Mouse (Mus musculus) adrenal gland, adult 8-10 months (tissue): ENCODE measurements around the gene Olfr726. TPM values are rescaled to one million over a fixed set of nuclear protein-coding genes. Genes with fewer than 3 reads are reported as not detected.
A peak's percentile ranks its signal among the peaks of the same experiment; 100 is the strongest.

Experiments used
- DNase-seq: peaks from one replicate; pipeline ENCODE4 v3.0.0; 2022
- total RNA-seq, 4 experiments: library from RNA; stranded (reverse); gene quantifications; 2 replicates each; pipeline ENCODE4 v1.2.4; 2022

The Olfr726 gene
- not detected for total RNA-seq

DNA sequence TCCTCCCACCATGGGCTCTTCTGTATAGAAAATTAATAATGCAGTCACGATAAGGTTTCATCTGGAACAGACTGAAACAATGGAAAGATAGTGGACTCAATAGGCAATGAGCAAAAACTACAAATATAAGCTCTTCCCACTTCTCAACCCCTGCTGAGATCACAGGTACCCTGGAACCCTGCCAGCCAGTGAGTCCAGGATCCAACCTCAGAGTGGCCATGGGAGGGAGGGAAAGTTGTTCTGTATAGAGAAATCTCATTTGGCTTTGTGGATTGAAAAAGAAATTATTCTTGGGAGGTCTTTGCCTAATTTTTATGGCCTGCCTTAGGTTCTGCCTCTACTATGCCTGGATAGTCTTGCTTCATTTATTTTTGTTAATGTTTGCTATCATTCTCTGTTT is at the start of gene Olfr726:
Gene Olfr726, minus strand, starts transcription at position 101 of the 400 bp plus-strand sequence.
- no peak for DNase-seq

DNA sequence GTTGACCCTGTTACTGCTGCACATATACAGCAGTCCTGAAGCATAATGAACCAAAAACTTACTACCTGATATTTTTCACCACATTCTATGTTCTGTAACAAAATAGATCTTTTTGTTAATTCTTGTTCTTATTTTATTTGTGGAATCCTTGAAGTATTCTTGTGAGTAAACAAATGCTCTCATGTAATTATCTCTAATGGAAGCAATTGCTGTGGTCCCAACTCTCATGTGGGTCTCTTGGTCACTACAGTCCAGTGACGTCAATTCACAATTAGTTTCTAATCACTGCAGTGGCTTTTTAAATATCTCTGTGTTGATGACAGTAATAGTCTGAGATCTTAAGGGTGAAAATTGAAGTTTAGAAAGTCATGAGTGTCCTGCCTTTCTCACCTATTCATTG is 32.1 kb upstream of the Olfr726 start, which contains the start of gene Olfr727:
Gene Olfr727, plus strand, starts transcription at position 301 of the 400 bp plus-strand sequence.
- DNase-seq, result no peak

DNA sequence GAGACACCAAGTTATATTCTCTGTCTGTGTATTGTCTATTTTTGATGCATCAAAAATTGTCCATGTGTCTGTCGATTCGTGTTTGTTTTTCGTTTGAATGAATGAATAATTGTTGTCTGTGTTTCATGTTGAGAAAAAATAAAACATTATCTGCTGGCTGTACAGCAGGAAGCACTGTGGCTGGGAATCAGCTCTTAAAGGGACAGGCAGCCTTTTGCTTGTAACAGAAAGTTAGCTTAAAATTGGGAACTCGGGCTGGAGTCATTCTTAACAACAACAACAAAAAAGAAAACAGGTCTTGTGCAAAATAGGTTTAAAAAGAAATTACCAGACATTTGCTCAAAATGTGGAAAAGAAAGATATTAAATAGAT is 28.0 kb downstream of the Olfr726 start:
- no peak for DNase-seq

DNA sequence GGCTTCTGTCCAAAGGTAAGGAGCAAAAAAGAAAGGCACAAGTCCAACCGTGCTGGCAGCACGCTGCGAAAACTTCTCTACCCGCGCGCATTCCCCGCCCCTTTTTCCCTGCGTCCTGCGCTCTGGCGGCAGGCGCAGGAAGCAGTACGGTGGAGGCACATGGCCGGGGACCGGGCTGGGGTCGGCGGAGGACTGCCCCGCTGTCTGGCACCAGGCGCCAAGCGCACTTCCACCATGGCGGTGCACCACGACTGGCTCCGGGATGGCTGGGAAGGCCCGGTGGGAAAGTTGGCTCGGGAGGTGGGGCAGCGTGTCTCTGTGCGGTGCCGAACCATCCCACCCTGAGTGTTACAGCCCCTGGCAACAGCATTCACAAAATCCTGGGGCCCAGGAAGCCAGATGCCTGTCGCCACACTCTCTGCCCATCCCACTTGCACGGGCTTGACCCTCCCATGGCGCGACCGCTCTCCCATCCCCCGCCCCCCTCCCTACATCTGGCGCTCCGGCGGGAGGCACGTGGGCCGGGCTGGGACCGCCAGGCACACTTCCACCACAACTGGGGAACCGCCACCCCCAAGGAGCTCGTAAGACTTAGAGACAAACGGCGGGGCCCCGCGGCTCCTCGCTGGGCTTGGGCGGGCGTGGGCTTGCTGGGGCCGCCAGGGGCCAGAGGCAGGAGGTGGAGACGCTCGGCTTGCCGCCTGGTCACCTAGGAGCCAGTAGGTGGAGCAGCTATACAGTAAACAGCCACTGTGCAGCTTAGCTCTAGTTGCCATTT is 28.6 kb downstream of the Olfr726 start:
- peak; percentile 7 for DNase-seq

- DNase-seq, result no peak
Observed at GRCm38 (mm10) chr14:50061590-50061954, 29.2 kb downstream of the Olfr726 start.

- no peak for DNase-seq
Observed at GRCm38 (mm10) chr14:50061179-50061578, 29.6 kb downstream of the Olfr726 start.

GRCm38 (mm10) chr14:50040275-50040674 is 50.5 kb downstream of the Olfr726 start, which contains the start of gene Olfr725:
Gene Olfr725, minus strand, starts transcription at chr14:50040375.
- no peak for DNase-seq

Other genes starting within 250 kb of the Olfr726 start
- gene Olfr722, start 189.0 kb downstream of the Olfr726 start, total RNA-seq, result not detected
- not detected for gene Olfr723, start 159.2 kb downstream of the Olfr726 start, total RNA-seq
- not detected for gene Olfr724, start 127.7 kb downstream of the Olfr726 start, total RNA-seq
- gene Olfr725, start 50.6 kb downstream of the Olfr726 start, total RNA-seq, result not detected
- not detected for gene Olfr727, start 32.2 kb upstream of the Olfr726 start, total RNA-seq
- not detected for gene Olfr728, start 51.7 kb upstream of the Olfr726 start, total RNA-seq
- not detected for gene Olfr729, start 62.0 kb upstream of the Olfr726 start, total RNA-seq
- not detected for gene Olfr730, start 97.2 kb upstream of the Olfr726 start, total RNA-seq
- gene Olfr731, start 150.9 kb upstream of the Olfr726 start, total RNA-seq, result under 1 TPM in 1 of 4 experiments, not detected in 3; 0.06 TPM
- not detected for gene Olfr732, start 193.3 kb upstream of the Olfr726 start, total RNA-seq
- not detected for gene Olfr733, start 210.6 kb upstream of the Olfr726 start, total RNA-seq
- not detected for gene Olfr734, start 235.8 kb upstream of the Olfr726 start, total RNA-seq